Mouse (Mus musculus): ENCODE measurements around the gene Ccdc172. TPM values are rescaled to one million over a fixed set of nuclear protein-coding genes. Genes with fewer than 3 reads are reported as not detected.

Ccdc172 gene
- polyA plus RNA-seq, 1 experiment from 2014 or later, result not detected

- ATAC-seq (ENCODE audit: low FRiP score), result no peak
- H3K9ac ChIP-seq (replicated peaks), result no peak overlapping the region
These were observed 13.9 kb downstream of the Ccdc172 start for GRCm38 (mm10) chr19:58525457-58526239.

GRCm38 (mm10) chr19:58533077-58533476 lies 21.3 kb downstream of the Ccdc172 start:
- H3K27me3 ChIP-seq (replicated peaks), result no peaks in the 10 kb centered on the region
- 93% methylated on average over 3 of the region's 3 CpGs for WGBS
- no peak overlapping the region for H3K27ac ChIP-seq (replicated peaks)

More at GRCm38 (mm10) chr19:58525457-58526239, 13.9 kb downstream of the Ccdc172 start:
- Histone ChIP-seq H3K4me3 (replicated peaks) (no peak overlapping the region), H3K9me3 (replicated peaks) (no peaks in the 10 kb centered on the region), H3K4me1 (peaks cover 8% of the 10 kb centered on the region; the same call in 1 of the 2 replicates), H3K4me2 (no peak overlapping the region), H3K27ac (replicated peaks) (no peak overlapping the region), H3K36me3 (no peaks in the 10 kb centered on the region), H3K27me3 (replicated peaks) (no peaks in the 10 kb centered on the region)
- 74% methylated on average over 12 of the region's 12 CpGs for WGBS

GRCm38 (mm10) chr19:58536691-58537090 lies 24.9 kb downstream of the Ccdc172 start:
- 92% methylated on average over 10 of the region's 10 CpGs for WGBS

More at GRCm38 (mm10) chr19:58533077-58533476, 21.3 kb downstream of the Ccdc172 start:
- Histone ChIP-seq H3K9ac (replicated peaks) (no peak overlapping the region), H3K4me3 (replicated peaks) (no peak overlapping the region), H3K4me2 (no peak overlapping the region), H3K36me3 (no peaks in the 10 kb centered on the region), H3K4me1 (no peaks in the 10 kb centered on the region), H3K9me3 (replicated peaks) (no peaks in the 10 kb centered on the region)
- no peak for ATAC-seq (ENCODE audit: low FRiP score)

GRCm38 (mm10) chr19:58540396-58540795 lies 28.6 kb downstream of the Ccdc172 start:
- Histone ChIP-seq H3K4me1 (no peaks in the 10 kb centered on the region), H3K9ac (replicated peaks) (no peak overlapping the region), H3K27me3 (replicated peaks) (no peaks in the 10 kb centered on the region), H3K4me2 (no peak overlapping the region), H3K27ac (replicated peaks) (no peak overlapping the region), H3K36me3 (no peaks in the 10 kb centered on the region), H3K9me3 (replicated peaks) (no peaks in the 10 kb centered on the region), H3K4me3 (replicated peaks) (no peak overlapping the region)
- no peak for ATAC-seq (ENCODE audit: low FRiP score)
- 81% methylated on average over 5 of the region's 5 CpGs for WGBS

More at GRCm38 (mm10) chr19:58536691-58537090, 24.9 kb downstream of the Ccdc172 start:
- H3K27me3 ChIP-seq (replicated peaks), result no peaks in the 10 kb centered on the region
- no peaks in the 10 kb centered on the region for H3K4me1 ChIP-seq
- H3K27ac ChIP-seq (replicated peaks), result no peak overlapping the region
- no peaks in the 10 kb centered on the region for H3K9me3 ChIP-seq (replicated peaks)
- no peaks in the 10 kb centered on the region for H3K36me3 ChIP-seq
- H3K4me2 ChIP-seq, result no peak overlapping the region
- no peak for ATAC-seq (ENCODE audit: low FRiP score)
- no peak overlapping the region for H3K4me3 ChIP-seq (replicated peaks)
- no peak overlapping the region for H3K9ac ChIP-seq (replicated peaks)

- ATAC-seq (ENCODE audit: low FRiP score), result no peak
- WGBS, result 57% methylated on average over 4 of the region's 4 CpGs
- Histone ChIP-seq H3K4me3 (replicated peaks) (no peak overlapping the region), H3K27ac (replicated peaks) (no peak overlapping the region), H3K36me3 (no peaks in the 10 kb centered on the region), H3K27me3 (replicated peaks) (no peaks in the 10 kb centered on the region), H3K4me1 (no peaks in the 10 kb centered on the region), H3K9me3 (replicated peaks) (no peaks in the 10 kb centered on the region), H3K9ac (replicated peaks) (no peak overlapping the region), H3K4me2 (no peak overlapping the region)
These were observed 36.6 kb downstream of the Ccdc172 start for GRCm38 (mm10) chr19:58548367-58548766.

- H3K36me3 ChIP-seq, result no peaks in the 10 kb centered on the region
- H3K9me3 ChIP-seq (replicated peaks), result no peaks in the 10 kb centered on the region
- H3K27ac ChIP-seq (replicated peaks), result no peak overlapping the region
- H3K4me3 ChIP-seq (replicated peaks), result no peak overlapping the region
- WGBS, result 74% methylated on average over 1 of the region's 1 CpGs
- no peak overlapping the region for H3K9ac ChIP-seq (replicated peaks)
- no peaks in the 10 kb centered on the region for H3K4me1 ChIP-seq
- no peak overlapping the region for H3K4me2 ChIP-seq
- no peaks in the 10 kb centered on the region for H3K27me3 ChIP-seq (replicated peaks)
- ATAC-seq (ENCODE audit: low FRiP score), result no peak
These were observed 38.7 kb downstream of the Ccdc172 start for GRCm38 (mm10) chr19:58550489-58550888.

GRCm38 (mm10) chr19:58550916-58551315 lies 39.1 kb downstream of the Ccdc172 start:
- H3K27ac ChIP-seq (replicated peaks), result no peak overlapping the region

GRCm38 (mm10) chr19:58554974-58555373 lies 43.2 kb downstream of the Ccdc172 start:
- Histone ChIP-seq H3K9me3 (replicated peaks) (no peaks in the 10 kb centered on the region), H3K4me3 (replicated peaks) (no peak overlapping the region), H3K9ac (replicated peaks) (no peak overlapping the region), H3K27me3 (replicated peaks) (no peaks in the 10 kb centered on the region), H3K4me2 (no peak overlapping the region), H3K4me1 (no peaks in the 10 kb centered on the region), H3K36me3 (no peaks in the 10 kb centered on the region), H3K27ac (replicated peaks) (no peak overlapping the region)
- 73% methylated on average over 2 of the region's 2 CpGs for WGBS
- no peak for ATAC-seq (ENCODE audit: low FRiP score)

More at GRCm38 (mm10) chr19:58550916-58551315, 39.1 kb downstream of the Ccdc172 start:
- Histone ChIP-seq H3K4me3 (replicated peaks) (no peak overlapping the region), H3K9ac (replicated peaks) (no peak overlapping the region), H3K9me3 (replicated peaks) (no peaks in the 10 kb centered on the region), H3K4me2 (no peak overlapping the region), H3K4me1 (no peaks in the 10 kb centered on the region), H3K36me3 (no peaks in the 10 kb centered on the region), H3K27me3 (replicated peaks) (no peaks in the 10 kb centered on the region)
- ATAC-seq (ENCODE audit: low FRiP score), result no peak
- 90% methylated on average over 3 of the region's 3 CpGs for WGBS

GRCm38 (mm10) chr19:58558352-58558751 lies 46.6 kb downstream of the Ccdc172 start:
- no peaks in the 10 kb centered on the region for H3K27me3 ChIP-seq (replicated peaks)
- WGBS, result 47% methylated on average over 5 of the region's 5 CpGs

GRCm38 (mm10) chr19:58562301-58562815 lies 50.6 kb downstream of the Ccdc172 start:
- H3K4me1 ChIP-seq, result no peaks in the 10 kb centered on the region
- H3K4me2 ChIP-seq, result no peak overlapping the region
- H3K9me3 ChIP-seq (replicated peaks), result no peaks in the 10 kb centered on the region
- H3K27ac ChIP-seq (replicated peaks), result no peak overlapping the region
- 91% methylated on average over 7 of the region's 7 CpGs for WGBS
- H3K27me3 ChIP-seq (replicated peaks), result no peaks in the 10 kb centered on the region
- H3K4me3 ChIP-seq (replicated peaks), result no peak overlapping the region
- H3K9ac ChIP-seq (replicated peaks), result no peak overlapping the region
- ATAC-seq (ENCODE audit: low FRiP score), result no peak
- no peaks in the 10 kb centered on the region for H3K36me3 ChIP-seq

More at GRCm38 (mm10) chr19:58558352-58558751, 46.6 kb downstream of the Ccdc172 start:
- no peaks in the 10 kb centered on the region for H3K4me1 ChIP-seq
- H3K4me3 ChIP-seq (replicated peaks), result no peak overlapping the region
- H3K9me3 ChIP-seq (replicated peaks), result no peaks in the 10 kb centered on the region
- no peaks in the 10 kb centered on the region for H3K36me3 ChIP-seq
- H3K9ac ChIP-seq (replicated peaks), result no peak overlapping the region
- ATAC-seq (ENCODE audit: low FRiP score), result no peak
- no peak overlapping the region for H3K27ac ChIP-seq (replicated peaks)
- no peak overlapping the region for H3K4me2 ChIP-seq

GRCm38 (mm10) chr19:58571566-58571965 lies 59.8 kb downstream of the Ccdc172 start:
- H3K4me2 ChIP-seq, result no peak overlapping the region
- no peak overlapping the region for H3K27ac ChIP-seq (replicated peaks)
- H3K27me3 ChIP-seq (replicated peaks), result no peaks in the 10 kb centered on the region
- WGBS, result 80% methylated on average over 2 of the region's 2 CpGs
- no peak overlapping the region for H3K4me3 ChIP-seq (replicated peaks)
- no peak overlapping the region for H3K9ac ChIP-seq (replicated peaks)
- H3K9me3 ChIP-seq (replicated peaks), result no peaks in the 10 kb centered on the region
- H3K4me1 ChIP-seq, result no peaks in the 10 kb centered on the region
- H3K36me3 ChIP-seq, result no peaks in the 10 kb centered on the region
- ATAC-seq (ENCODE audit: low FRiP score), result no peak

GRCm38 (mm10) chr19:58572429-58573071 lies 60.8 kb downstream of the Ccdc172 start:
- no peak overlapping the region for H3K4me3 ChIP-seq (replicated peaks)
- no peak overlapping the region for H3K4me2 ChIP-seq
- ATAC-seq (ENCODE audit: low FRiP score), result no peak
- no peaks in the 10 kb centered on the region for H3K4me1 ChIP-seq
- no peak overlapping the region for H3K9ac ChIP-seq (replicated peaks)
- no peaks in the 10 kb centered on the region for H3K27me3 ChIP-seq (replicated peaks)
- WGBS, result 50% methylated on average over 11 of the region's 11 CpGs
- no peaks in the 10 kb centered on the region for H3K9me3 ChIP-seq (replicated peaks)
- no peak overlapping the region for H3K27ac ChIP-seq (replicated peaks)
- no peaks in the 10 kb centered on the region for H3K36me3 ChIP-seq
